Mouse (Mus musculus) R1 (cell line): Measurements from ENCODE around the gene Zfp566.

Experiments used
- DNase-seq: peaks from one replicate; pipeline ENCODE4 v3.0.0-alpha.2; 2018; ENCODE audit warnings: low read depth, low spot score

The Zfp566 gene

DNA sequence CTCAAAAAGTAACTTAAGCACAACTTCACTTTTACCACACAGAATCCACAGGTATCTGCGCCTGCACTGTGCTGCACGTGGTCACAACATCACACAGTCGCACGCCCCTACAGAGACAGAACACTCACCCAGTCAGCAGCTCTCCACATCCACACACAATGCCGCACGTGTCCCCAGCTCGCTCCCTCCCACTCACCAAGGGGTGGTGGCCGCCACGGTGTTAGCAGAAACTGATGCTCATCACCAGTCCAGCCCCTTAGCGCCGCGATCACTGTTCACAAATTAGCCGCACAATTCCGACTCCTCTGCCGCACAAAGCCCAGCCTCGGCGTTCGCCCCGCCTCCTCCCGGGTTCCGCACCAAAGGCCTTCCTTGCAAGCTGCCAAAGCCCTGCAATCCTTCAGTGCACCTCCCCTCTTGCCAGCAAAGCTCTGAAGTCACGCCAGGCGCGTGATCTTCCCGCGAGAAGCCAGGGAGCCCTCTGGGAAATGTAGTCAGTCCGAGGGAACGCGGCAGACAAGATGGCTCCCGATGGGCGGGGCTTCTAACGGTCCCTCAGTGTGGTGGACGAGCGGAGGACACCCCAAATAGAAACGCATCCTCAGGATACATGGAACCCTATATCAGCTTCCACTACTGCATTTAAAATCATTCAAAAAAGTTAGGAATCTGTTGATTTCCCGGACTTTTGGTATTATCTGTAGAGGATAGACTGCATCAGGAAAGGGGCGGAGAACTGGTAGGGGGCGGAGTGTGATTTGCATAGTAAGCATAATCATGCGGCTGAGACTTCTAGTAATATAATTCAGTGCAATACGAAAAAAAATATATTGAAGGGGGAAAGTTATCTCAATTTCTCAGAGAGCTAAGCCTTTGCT lies at the start of gene Zfp566, which contains the start of gene Gm26920:
Gene Zfp566, minus strand, starts transcription at position 436 of the 878 bp plus-strand sequence.
Gene Gm26920, minus strand, starts transcription at position 319 of the 878 bp plus-strand sequence.
- DNase-seq, result peak; percentile 99

DNA sequence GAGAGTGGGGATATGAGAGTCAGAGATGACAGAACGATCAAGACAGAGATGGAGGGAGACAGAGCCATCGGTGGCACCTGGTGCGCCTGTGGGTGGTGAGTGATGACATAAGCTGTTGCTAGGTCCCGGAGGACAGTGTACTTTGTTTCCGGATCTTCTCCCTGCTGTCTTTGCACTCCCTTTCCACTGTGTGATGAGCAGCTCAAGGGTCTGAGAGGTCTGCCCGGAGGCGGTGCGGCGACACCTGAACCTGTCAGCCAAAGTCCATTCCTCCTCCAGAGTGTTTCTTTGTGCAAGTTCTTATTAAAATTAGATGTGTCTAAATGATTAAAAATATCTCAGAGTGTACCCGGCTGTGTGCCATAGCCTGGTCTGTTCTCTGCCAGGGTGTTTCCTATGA lies 46.5 kb upstream of the Zfp566 start:
- DNase-seq, result no peak

DNA sequence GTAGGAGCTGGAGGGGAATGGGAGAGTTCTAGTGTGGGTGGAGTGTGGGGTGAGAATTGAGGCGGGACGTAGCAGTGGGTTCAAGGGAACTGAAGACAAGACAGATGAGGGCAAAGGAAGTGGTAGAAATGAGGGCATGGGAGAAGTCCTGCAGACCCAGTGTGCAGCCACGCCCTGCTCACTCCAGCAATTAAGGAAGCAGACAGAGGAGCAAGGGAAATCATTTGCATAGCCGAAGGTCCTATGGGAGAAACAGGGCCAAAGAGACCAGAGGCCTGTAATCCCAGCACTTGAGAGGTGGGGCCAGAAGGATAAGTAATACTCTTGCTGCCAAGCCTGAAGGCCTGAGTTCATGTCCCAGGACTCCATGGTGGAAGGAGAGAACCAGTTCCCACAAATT lies 42.1 kb upstream of the Zfp566 start:
- peak; percentile 64 for DNase-seq

DNA sequence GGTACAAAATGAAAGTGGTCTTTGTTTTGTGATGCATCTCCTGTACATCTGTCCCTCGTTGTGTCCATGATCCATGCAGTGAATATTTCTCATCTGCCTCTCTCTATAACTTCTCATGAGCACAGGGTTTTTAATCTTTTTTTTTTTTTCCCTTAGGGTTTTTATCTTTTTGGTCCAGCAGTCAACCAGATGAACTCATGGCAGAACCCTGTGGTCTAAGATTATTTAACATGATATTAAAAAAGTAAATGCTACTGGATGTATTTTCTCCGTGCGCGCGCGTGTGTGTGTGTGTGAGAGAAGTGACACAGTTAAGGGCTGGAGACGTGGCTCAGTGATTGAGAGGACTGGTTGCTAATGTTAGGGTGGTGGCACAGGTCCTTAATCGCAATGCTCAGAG lies 39.6 kb upstream of the Zfp566 start:
- no peak for DNase-seq

DNA sequence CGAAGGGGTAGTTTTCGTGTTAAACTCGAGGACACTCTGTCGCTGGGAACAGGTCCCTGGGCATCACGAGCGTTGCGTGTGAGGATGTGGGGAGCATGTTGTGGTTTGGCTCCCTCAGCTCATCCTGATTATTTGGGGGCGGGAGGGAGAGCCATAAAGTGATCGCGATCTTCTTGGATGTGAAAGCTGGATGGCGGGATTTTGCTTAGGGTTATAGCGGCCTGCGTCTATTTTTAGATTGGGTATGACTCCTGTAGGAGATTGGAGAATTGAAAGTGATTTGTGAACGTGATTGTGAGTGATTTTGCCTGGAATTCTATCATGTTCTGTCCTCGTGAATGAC lies 31.8 kb upstream of the Zfp566 start:
- DNase-seq, result peak; percentile 67

DNA sequence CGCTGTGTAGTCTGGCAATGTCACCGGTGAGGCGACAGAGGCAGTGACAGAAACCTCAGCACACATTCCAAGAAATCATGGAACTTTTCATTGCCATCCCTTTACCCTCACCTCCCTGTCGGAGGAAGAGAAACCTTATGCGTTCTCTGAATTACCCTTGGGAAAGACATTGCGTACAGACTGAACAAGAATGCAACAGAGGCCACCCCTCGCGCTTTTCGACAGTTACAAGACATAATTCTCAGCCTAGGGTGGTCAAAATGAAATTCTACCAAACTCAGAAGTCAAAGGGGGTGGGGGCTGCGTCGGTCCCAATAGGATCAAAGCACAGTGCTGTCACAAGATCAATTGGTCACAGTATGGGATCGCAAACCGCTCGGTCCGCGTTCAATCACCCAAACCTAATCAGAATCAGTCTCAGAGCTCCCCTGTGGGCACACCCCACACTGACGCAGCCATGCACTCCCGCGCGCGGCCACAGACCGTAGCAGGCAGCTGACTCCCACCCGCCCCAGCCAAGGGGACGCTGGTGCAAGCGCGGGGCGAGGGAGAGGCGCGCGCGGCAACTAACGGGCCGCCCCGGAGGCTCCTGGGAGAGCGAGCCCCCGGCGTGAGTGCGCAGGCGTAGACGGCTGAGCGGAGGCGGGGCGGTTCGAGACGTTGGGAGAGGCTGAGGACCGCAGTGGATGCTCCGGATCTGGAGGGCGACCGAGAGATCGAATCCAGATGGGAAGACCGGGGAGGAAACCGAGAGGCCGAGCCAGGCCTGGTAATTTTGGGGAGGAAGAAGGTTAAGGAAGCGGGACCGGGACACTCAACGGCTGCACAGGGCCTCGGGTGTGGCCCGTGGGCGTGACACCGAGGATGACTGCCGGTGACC lies 31.2 kb upstream of the Zfp566 start, which contains the start of gene Zfp382:
Gene Zfp382, plus strand, starts transcription at position 635 of the 880 bp plus-strand sequence.
- peak; percentile 93 for DNase-seq

DNA sequence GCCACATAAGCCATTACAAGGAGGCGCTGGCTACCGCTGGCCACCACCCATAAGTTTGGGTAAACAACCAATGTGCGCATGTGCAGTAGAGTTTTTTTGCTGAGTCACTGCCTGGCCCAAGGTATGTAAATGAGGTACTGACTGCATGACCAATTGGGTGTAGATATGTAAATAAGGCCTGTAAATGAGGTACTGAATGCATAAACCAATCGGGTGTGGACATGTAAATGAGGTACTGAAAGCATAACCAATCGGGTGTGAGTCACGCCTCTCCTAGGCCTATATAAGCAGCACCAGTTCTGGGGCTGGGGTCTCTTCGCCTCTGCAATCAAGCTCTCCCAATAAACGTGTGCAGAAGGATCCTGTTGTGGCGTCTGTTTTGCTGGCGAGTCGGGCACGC lies 27.6 kb upstream of the Zfp566 start:
- DNase-seq, result peak; percentile 82

DNA sequence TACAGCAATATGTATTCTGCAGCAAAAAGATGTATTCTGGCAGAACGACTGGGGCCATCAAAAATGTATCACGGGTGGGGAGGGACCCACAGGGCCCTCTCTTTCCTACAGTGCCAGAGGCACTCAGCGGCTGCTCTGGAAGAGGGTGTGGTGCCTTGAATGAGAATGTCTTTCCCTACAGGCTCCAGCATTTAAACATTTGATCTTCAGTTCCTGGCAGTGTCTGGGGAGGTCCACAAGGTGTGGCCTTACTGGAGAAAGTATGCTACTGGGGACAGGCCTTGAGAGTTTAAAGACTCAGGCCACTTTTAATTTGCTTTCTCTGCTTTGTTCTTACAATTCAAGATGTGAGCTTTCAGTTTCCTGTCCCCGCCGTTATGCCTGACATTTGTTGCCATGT lies 25.7 kb upstream of the Zfp566 start:
- peak; percentile 73 for DNase-seq

DNA sequence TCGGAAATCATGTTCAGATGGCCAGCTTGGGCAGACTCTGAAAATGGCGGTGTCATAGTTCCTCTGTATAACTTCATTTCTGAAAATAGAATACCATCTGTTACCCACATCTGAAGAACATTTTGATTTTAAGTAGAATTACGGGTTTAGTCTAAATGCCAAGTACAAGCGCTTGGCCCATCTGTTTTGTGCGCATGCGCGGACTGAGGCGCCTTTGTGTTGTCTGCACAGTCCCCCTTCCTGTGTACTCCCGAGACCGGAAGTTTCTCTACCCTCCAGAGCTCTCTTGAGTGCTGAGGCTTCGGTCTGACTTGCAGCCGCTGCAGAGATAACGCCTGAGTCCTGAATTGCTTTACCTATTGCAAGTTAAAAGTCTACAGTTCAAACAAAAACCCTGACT lies 9.0 kb upstream of the Zfp566 start:
- DNase-seq, result peak; percentile 93

DNA sequence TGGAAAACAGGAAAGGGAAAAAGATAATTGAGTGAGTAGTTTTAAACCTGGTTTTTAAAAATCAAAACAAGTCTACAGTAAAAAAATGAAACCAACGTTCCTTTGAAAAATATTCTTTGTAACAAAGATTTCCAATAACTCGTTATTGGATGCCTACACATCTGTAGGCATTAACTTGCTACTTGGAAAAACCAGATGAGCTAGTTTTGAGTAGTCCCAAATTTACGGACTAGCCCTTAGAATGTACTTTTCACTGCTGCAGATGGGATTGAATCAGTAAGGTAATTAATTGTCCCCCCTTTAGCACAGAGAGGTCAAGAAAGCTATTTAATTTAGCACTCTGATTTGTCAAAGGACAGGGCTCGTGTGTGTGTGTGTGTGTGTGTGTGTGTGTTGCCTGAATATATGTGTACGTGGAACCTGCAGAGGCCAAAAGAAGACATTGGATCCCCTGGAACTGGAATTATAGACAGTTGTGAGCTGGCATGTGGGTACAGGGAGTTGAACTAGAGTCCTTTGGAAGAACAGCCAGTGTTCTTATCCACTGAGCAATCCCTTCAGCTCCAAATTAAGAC lies 5.3 kb upstream of the Zfp566 start:
- no peak for DNase-seq

DNA sequence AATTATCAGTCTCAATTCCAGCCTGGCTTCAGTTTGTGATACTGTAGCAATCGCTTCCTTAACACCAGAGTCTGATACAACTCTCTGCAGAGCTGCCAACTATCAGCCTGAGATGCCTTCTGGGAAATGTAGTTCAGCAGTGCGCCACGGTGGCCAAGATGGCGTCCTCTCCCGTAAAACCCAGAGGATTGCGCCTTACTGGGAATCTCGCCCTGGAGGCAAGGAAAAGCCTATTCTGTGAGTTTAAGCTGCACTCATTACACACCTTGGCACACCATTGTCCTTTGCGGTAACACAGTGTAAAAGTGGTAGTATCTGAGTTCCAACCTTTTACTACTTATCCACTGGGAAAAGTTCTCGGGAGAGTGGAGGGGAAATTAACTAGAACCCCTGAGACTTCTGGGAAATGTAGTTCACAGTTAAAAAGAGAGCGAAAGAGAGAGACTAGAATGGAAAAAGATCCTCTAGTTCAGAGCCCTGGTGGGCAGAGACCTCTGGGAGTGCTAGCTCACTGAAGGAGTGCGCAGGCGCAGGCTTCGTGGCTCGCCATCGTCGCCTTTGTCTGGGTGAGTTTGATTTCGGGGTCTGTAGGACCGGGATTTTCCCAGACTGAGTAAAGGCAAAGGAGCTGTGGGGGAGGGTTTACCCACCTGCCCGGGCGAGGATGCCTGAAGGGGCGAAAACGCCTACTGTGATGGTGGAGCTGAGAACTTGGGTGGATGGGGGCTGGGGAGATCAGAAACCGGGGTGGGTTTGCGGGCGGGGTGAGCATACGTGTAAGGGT lies 4.5 kb upstream of the Zfp566 start, which contains the start of gene Zfp260:
Gene Zfp260, plus strand, starts transcription at position 132 of the 784 bp plus-strand sequence.
- DNase-seq, result peak; percentile 99

DNA sequence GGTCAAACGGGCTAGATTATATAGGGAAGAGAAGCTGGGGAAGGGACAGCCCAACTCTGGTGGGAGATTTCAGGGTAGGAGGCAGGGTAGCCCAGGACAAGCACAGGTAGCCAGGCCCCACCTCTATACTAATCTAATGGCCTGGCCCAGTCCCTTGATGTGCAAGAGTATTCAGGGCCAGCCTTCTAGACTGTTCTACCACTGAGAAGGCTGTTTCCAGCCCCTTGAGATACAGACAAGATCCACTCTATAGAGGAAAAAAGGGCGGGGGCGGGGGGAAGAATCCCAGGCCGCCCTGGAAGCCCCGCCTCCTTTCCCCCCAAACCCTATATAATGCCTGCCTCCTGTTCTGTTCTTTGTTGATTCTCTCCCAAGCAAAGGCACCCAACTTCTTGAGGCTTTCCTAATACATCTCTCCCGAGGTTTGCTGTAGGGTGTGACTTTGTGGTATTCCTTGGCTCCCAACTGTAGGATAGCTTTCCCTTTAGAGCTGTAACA lies 3.6 kb upstream of the Zfp566 start:
- DNase-seq, result peak; percentile 56

DNA sequence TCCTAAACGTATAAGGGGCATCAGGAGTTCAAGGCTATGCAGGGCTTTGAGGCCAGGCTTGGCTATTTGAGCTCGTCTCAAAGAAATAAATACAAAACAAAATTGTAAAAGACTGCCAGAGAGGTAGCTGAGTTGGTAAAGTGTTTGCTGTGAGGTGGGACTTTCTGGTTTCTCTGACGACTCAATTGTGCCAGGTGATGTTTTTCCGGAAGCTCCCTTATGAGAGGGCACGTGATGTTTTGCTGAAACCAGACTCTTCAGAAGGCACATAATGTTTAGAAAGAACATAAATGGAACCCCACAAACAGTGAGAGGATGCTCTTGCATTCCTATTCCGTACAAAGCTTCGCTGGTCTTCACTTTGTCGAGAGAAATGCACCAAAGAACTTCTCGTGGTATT lies 2.3 kb upstream of the Zfp566 start:
- no peak for DNase-seq

DNA sequence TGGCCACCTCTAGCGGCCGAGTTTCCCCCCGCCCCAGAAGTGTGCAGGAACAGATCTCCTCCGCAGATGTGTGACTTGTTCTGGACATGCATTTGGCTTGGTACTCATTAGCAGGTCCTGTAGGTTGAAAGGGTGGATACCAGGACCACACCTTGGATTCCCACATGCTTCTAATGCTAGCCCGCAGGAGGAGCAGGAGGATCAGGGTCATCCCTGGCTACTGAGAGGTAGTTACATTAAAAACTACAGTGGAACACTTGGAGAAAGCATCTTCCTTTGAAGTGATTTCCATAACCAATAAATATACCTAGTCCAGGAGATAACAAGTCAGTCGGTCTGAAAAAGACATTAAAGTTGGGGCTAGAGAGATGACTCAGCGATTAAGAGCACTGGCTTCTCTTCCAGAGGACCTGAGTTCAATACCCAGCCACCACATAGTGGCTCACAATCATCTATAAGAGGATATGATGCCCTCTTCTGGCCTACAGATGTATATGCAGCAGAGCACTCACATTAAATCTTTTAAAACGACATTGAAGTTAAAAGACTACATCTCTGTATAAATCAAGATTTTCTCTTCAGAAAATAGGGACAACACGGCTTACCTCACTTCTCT lies 751 bp upstream of the Zfp566 start:
- peak; percentile 83 for DNase-seq

DNA sequence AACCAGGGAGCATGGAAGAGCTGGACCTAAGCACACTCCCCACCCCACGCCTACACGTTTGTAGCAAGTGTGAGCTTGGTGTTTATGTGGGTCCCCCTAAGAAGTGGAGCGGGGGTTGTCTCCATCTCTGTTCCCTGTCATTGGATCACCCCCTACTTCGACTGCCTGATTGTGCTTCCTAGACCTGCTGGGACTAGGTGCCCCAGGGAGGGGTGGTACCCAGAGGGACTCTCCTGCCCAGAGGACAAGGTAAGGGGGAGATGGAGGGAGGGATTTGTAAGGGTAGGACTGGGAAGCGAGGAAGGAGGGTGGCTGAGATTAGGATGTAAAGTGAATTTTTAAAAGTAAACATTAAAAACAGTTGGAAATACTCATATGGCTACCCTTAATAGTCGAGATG lies 922 bp downstream of the Zfp566 start:
- no peak for DNase-seq

DNA sequence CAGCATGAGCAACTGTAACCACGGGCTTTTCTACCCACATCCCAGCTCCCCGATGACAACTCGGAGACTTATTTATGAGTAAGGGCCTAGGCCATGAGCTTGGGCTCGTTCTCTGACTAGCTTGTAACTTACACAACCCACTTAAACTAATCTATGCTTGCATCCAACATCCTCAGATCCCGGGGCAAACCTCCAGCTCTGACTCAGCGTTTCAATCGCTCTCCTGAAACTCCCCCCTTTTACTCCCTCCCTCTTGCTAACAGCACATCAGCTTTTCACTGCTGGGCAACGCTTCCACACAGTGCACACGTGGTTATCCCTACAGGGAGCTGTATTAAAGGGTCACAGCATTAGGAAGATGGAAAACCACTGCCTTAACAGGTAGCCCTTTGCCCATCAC lies 3.8 kb downstream of the Zfp566 start:
- DNase-seq, result no peak

DNA sequence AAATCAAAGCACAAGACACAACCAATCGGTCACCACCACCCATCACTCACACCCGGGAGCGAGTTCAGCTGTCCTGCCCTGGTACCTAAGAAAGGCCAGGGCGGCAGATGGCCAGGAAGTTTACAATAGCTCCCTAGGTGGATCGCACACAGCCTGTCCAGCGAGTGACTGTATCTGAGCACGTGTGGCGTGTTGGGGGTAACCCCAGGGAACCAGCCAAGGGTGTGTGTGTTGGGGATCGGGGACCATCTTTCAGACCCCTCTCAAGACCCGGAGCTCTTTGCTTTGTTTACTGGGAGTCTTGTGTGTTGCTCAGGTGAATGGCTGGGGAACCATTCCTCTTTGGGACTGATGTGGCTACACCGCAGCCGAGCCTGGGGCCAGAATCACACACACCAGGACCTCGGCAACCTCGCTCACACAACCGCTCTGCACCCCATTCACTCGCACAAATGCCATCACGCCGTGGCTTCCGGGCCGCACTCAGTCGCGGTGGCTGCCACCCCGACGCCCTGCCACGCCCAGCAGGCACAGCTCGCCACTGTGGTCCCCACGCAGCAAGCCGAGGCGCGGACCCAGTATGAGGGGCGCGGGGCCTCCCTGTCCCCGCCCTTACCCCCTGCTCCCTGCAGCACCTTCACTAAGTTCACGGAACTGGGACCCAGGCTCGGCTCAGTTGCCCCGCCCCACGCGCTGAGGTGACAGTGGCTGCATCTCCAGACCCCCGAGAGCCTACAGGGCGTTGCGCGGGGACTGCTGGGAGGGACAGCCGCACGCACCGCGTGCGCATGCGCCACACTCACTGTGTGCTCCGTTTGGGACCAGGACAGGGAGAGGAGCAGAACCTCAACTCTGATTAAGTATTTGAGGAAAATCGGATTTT lies 17.9 kb downstream of the Zfp566 start, which contains the start of gene Zfp82:
Gene Zfp82, minus strand, starts transcription at position 755 of the 883 bp plus-strand sequence.
- DNase-seq, result peak; percentile 95

DNA sequence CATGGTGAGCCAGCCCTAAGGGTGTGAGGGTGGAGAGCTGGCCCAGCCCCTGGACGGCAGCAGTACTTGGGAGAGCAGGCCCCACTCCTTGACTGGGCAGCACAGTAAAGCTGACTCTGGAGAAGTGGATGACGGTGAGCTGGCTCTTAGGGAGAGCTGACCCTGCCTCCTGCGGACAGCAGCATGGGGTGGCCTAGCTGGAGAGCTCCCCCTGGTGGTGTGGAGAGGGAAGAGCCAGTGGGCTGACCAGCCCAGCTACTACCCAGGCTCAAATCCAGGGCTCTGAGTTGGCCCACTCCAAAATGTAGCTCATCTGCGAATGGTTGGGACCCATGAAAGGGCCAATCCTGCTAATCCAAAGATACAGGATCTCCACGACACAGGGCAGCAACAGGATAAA lies 25.7 kb downstream of the Zfp566 start:
- no peak for DNase-seq

DNA sequence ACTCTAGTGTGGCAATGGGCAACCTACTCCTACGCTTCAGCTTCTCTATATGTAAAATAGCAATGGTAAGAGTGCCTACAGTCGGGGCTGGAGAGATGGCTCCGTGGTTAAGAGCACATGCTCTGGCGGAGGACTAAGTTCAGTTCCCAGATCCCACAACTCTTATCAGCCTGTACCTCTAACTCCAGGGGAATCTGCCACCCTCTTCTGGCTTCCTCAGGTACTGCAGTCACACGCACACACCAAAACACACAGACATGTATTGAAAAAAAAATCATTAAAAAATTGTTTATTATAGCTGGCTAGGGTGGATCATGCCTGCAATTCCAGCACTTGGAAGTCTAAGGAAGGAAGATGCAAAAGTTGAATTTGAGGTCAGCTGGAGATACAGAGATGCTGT lies 27.8 kb downstream of the Zfp566 start:
- peak; percentile 80 for DNase-seq
